Mouse (Mus musculus) CH12.LX (cell line): Measurements from ENCODE around the gene Zfp358.

Experiments
- CHD2 ChIP-seq: IDR thresholded peaks from 2 replicates; pipeline ENCODE4 v1.6.1; 2011; ENCODE audit warnings: low read length, improper control_type of control experiment
- CTCF ChIP-seq, 2 experiments: IDR thresholded peaks in 1 of 2; conservative IDR thresholded peaks in 1 of 2; 2 replicates each; pipeline ENCODE4 v1.5.1; 2011 to 2012; ENCODE audit warnings: low read depth in 2 of 2, low read length in 2 of 2, improper control_type of control experiment in 1 of 2, inconsistent platforms in 1 of 2, mild to moderate bottlenecking in 1 of 2, moderate library complexity in 1 of 2
- EP300 ChIP-seq: IDR thresholded peaks from 2 replicates; pipeline ENCODE4 v1.6.1; 2011; ENCODE audit warnings: low read length, improper control_type of control experiment
- ETS1 ChIP-seq: conservative IDR thresholded peaks from 2 replicates; pipeline ENCODE4 v1.6.1; 2012; ENCODE audit warnings: low read depth, mild to moderate bottlenecking, inconsistent platforms, low read length, improper control_type of control experiment, moderate library complexity
- JUN ChIP-seq: IDR thresholded peaks from 2 replicates; pipeline ENCODE4 v1.6.1; 2011; ENCODE audit warnings: low read depth, mild to moderate bottlenecking, low read length, improper control_type of control experiment, moderate library complexity; ENCODE audit not compliant: insufficient read depth
- JUND ChIP-seq: conservative IDR thresholded peaks from 2 replicates; pipeline ENCODE4 v1.6.1; 2011; ENCODE audit warnings: low read depth, low read length, improper control_type of control experiment
- MAFK ChIP-seq: IDR thresholded peaks from 2 replicates; pipeline ENCODE4 v1.6.1; 2011; ENCODE audit warnings: low read length, improper control_type of control experiment; ENCODE audit not compliant: insufficient replicate concordance
- MAX ChIP-seq: IDR thresholded peaks from 2 replicates; pipeline ENCODE4 v1.6.1; 2011; ENCODE audit warnings: low read length, improper control_type of control experiment
- POLR2A ChIP-seq: IDR thresholded peaks from 2 replicates; pipeline ENCODE4 v1.6.1; 2011; ENCODE audit warnings: low read depth, mild to moderate bottlenecking, improper control_type of control experiment, low read length
- SMC3 ChIP-seq: IDR thresholded peaks from 2 replicates; pipeline ENCODE4 v1.6.1; 2011; ENCODE audit warnings: low read depth, low read length, improper control_type of control experiment
- ZC3H11A ChIP-seq: IDR thresholded peaks from 2 replicates; pipeline ENCODE4 v1.6.1; 2012; ENCODE audit warnings: low read depth, mild to moderate bottlenecking, inconsistent platforms, low read length, improper control_type of control experiment
- ZMIZ1 ChIP-seq: IDR thresholded peaks from 2 replicates; pipeline ENCODE4 v1.6.1; 2012; ENCODE audit warnings: low read depth, mild to moderate bottlenecking, inconsistent platforms, low read length, improper control_type of control experiment
- ZNF384 ChIP-seq: IDR thresholded peaks from 2 replicates; pipeline ENCODE4 v1.6.1; 2012; ENCODE audit warnings: low read depth, low read length, improper control_type of control experiment, inconsistent platforms

DNA sequence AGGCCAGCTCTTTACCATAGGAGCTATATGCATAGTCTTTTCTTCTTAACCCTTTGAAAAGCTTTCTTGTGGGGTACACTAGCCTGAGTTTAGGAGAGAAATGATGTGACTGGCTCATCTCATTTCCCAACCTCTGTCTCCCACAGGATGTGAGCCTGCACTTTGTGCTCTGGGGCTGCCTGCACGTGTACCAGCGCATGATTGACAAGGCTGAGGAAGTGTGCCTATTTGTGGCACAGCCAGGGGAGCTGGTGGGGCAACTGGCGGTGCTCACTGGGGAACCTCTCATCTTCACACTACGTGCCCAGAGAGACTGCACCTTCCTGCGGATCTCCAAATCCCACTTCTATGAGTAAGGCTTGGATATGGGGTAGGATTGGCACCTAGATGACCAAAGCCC lies 37.9 kb downstream of the Zfp358 start:
- TF ChIP-seq ZNF384 (no peak), EP300 (no peak), CTCF (conservative IDR thresholded peaks at IDR 0.05 in 1 of 2, IDR thresholded peaks at IDR 0.05 in 1 of 2; ENCODE audit: low read depth in 2 of 2, low read length in 2 of 2) (no peak), POLR2A (no peak), MAFK (no peak), CHD2 (no peak), ETS1 (no peak), ZC3H11A (no peak), JUND (no peak), ZMIZ1 (no peak), JUN (no peak), MAX (no peak), SMC3 (no peak)
